Mouse (Mus musculus) testis, postnatal 10 days (tissue): ENCODE results near the gene Zfp72.

Experiments
- DNase-seq: peaks from one replicate; pipeline ENCODE4 v3.0.0; 2021; ENCODE audit warnings: low spot score

Zfp72 gene

DNA sequence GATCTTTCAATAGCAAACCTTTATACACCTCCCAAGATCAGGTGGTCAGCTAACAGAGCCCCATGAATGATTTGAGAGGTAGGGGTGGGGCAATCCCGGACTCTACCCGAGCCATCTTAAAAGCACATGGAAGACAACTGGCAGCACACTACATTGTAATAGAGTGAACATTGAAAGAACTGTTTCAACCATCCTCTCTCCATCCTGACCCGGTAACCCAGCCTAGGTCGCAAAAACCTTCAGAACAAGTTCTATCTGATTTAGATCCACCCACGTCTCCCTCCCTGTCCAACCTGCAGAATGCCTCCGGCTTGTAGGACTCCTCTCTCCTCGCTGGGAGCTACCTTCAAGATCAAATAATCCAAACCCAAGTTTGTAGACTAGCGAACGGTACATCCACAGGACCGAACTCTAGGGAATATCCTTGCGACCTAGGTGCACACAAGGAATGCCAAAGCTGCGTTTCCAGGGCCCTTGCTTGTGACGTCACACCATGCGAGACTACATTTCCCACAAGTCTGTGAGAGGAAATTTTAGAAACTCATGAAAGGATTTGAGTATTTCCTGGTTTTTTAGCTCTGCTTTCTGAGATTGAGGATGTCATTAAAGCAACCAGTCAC lies at the start of gene Zfp72:
Gene Zfp72 (minus strand): TSS at position 466 of the 620 bp plus-strand sequence.
- DNase-seq, result peak; percentile 73

DNA sequence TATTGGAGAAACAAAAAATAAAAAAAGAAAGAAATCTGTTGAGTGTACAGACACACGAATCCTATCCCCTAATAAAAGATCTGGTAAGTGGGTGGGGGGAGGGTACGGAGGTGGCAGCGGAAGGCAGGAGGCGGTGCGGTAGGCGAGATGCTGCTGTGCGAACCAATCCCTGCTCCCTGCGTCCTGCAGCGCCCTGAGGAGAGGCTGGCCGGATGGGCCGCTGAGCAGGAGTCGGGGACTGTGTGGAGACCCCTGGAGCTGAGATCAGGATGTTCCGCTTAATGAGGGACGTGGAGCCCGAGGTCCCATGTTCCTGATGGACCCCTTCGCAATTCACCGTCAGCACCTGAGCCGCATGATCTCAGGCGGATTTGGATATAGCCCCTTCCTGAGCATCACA lies 49.3 kb upstream of the Zfp72 start:
- DNase-seq, result no peak

DNA sequence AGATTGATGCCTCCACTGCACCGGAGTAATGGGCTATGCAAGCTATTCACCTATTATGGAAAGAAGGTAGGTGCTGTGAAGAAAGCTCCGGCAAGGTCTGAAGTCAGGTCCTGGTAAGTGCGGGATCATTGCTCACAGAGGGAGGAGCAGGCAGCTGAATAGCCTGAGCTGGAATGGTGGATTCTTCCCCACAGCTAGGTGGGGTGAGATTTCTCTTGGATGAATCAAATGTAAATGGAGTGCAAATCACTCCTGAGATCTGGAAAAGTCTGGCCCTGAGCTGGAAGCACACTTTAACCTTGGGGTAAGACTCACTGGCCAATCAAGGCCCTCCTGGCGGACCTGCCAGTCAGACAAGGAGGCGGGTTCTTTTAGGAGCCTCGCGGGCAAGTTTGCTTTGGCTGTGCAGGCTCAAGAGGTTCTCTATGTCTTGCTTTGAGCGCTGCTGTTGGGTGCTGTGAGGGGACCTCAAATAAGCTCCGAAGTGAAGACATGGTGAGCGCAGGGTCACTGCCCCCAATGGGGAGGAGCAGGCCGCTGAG lies 8.7 kb upstream of the Zfp72 start, which contains the start of gene Ftl1-ps1:
Gene Ftl1-ps1 (plus strand): TSS at position 397 of the 542 bp plus-strand sequence.
- peak; percentile 39 for DNase-seq

DNA sequence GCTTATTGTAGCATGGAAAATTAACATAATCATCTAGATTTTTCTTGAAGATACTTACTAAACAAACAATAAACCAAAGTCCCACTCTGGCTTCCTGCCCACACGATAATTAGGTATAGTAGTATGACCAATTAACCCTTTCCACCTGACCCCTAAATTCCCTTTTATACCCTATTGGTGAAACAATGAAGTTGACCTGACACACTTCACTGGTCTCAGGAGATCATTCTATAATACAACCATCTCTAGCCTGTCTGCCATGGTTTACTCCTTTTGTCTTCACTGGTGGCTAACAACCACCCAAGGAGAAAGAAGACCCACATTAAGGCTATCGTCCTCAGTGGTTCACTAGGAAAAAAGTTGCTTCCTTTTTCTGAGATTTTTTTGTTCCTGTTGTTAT lies 520 bp upstream of the Zfp72 start:
- no peak for DNase-seq

DNA sequence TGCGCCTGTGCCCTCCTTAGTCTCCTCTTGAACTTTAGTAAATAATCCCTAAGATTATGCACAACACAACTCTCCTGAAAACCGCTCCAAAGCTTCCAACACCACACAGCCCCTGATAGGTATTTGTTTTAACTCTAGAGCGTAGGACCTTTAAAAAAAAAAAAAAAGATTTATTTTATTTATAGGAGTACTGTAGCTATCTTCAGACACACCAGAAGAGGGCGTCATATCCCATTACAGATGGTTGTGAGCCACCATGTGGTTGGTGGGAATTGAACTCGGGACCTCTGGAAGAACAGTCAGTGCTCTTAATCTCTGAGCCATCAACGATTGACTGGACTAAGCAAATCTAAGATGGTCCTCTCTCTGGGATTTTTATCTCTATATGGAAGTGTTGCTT lies 906 bp downstream of the Zfp72 start:
- no peak for DNase-seq

DNA sequence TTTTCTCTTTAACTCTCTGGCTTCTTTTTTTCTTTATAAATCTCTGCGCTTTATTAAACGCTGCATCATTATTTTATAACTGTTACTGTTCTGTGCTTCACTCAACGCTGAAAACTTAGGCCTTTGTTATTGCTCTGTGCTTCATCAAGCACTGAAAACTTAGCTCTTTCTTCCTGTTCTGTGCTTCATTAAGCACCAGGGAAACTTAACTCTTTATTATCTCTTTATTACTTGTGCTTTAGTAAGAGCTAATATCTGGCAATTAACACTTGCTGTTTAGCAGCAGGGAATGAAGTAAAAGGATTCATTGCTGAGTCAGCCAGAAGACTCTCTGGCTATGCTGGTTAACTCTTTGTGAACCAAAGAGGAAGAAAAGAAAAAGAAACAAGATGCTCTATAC lies 8.3 kb downstream of the Zfp72 start:
- DNase-seq, result no peak

DNA sequence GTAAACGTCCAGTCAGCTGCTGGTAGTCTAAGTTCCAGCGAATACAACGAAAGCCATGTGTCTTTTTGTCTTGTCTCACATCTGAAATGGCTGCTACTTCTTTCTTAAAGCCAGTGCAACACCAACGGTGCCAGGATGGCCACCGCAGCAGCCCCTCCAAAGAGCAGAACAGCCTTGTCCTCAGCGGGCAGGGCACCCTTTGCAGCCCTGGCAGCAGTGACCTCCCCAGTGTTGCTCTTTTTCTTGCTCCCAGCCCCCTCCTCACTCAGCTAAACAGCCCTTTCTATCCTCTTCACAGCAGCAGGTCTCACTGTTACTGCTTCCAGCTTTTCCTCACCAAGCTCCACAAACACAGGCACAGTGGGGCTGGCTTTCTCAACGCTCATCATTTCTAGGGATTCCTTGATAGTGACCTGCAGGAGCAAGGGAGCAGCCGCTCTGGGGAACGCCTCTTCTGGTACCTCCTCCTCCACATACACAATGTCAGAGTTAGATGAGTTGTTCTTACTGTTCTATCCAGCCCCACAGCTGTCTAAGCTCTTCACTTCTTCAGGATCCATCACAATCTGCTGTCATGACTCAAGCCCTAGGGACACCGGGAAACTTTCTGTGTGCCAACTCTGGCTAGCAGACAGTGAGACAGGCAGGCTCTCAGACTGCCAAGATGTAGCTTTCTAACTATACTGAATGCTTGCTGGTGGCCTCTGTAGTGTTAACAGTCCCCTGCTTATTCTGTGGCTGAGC lies 8.9 kb downstream of the Zfp72 start:
- no peak for DNase-seq

DNA sequence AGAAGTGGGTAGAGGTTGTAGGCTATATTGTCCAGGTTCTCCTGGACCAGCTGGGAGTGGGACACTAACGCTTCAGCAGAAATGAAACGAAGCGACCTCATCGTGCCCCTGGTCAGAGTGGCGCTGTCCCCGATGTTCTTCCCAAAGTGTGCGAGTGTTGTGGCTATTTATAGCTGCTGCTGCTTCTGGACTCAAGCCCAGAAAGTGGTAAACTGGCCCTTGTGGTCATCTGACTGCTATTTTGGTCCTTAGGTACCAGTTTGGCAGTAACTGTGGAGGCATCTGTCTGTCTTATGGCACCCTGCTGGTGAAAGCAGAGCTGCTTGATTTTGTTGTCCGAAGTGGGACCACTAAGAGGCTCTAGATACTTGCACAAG lies 26.8 kb downstream of the Zfp72 start, which contains the start of gene Lrrc14b:
Gene Lrrc14b (minus strand): TSS at position 147 of the 377 bp plus-strand sequence.
- no peak for DNase-seq

DNA sequence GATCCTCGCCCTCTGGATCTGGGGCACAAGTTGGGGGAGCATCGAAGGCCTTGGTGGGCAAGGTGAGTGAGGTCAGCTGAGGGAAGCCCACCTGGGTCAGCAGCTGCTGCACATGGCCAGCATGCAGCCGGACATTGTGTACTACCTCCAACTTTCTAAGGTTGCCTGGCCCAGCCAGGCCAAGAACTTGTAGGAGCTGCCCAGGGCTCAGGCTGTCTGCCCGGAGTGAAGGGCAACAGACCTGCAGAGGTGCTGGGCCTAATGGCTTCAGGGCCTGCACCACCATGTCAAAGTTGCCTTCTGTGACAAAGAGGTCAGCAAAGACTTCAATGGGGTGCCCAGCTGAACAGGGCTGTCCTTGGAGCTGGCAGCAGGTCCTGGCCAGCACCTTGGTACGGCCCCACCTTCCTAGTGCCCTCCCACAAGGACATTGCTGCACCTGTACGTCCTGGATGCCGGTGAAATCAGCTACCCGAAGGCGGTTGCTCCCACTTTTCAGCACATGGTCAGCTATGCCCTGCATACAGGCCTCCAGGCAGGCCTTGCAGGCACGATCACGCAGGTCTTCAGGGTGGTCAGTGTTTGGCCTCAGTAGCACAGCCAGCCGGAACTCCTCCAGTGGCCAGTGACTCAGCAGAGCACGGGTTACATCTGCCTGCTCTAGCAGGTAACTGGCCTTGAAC lies 27.3 kb downstream of the Zfp72 start:
- no peak for DNase-seq

DNA sequence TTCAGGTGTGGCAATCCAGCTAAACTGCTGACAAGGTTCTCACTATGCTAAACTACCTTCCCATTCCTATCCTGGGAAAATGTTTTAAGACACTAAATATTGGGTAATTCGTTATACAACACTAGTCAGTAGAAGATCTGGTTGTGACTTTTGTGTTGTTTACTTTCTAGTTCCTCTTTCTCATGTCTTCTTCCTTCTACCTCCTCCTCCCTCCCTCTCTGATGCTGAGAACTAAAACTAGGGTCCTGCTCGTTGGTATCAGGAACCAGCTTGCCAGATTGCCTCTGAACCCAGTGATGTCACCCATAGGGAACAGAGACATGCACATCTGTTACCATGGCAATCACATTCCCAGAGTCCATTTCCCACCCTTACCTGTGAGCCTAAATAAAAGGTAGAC lies 28.4 kb downstream of the Zfp72 start:
- no peak for DNase-seq

DNA sequence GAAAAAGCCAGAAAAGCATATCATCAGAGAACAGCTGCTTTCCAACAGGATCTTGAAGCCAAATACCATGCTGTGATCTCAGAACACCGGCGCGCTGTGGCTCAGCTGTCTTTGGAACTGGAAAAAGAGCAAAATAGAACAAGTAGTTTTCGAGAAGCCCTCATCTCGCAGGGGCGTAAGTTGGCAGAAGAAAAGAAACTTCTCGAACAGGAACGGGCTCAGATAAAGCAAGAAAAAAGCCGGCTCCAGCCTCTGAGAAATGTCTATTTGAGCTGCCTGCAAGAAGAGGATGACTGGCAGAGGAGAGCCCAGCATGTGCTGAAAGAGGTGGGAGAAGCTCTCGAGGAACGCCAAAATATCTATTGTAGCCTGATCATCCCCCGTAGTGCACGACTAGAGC lies 34.1 kb downstream of the Zfp72 start:
- DNase-seq, result no peak

DNA sequence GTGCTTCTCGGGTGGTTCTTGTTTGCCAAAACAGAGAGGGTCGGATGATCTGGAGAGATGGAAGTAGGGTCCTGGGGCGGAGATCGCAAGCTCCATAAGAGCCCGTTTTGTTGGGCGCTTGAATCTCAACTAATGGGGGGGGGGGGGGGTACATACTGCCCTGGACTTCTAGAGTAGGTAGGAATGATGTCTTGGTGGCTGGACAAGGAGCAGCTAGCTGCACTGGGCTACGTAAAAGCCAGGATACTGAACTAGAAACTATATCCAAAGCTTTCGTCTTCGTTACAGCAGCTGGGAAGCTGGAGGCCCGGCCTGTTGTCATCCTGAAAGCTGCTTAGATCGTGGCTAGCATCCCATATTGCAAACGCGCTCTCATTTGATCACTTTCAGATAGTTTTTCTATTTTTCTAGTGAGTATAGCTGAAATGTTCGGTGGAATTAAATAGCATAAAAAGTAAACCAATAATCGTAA lies 40.2 kb downstream of the Zfp72 start:
- DNase-seq, result no peak

DNA sequence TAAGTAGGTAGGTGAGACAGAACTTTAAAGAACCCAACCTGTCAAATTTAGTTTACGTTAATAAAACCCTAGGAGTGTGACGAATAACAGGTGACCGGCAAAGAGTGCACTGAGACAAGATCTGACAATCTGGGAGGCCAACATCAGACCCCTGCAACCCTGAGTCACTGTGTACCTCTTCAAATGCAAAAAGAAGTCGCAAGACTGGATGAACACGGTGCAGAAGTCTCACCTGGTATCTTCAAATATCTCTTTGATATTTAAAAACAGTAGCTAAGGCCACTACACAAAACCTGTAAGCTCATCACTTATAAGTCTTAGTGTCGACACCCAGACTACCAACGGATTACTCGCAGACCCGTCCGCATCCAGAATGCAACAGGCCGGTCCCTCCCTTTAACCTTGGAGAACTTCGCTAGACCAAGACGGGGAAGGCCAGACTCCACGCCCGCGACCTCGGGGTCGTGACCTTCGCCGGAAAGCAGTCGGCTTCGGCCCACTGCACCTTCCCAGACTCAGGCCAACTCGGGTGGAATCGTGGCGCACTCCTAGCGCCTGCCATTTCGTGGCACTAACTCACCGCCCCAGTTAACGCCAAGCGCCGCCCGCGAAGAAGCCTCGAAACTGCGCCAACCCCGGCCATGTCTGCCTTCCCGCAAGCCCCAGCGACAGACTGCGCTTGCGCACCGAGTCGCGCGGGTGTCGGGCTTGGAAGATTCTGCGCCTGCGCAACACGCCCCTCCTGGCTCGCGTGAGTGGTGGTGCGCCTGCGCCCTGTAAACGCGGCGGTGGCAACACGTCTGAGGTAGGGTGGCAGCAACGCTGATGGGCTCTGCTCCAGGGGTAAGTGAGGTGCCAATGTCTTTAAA lies 40.8 kb downstream of the Zfp72 start, which contains the start of the genes Sdha and Ccdc127:
Gene Sdha (minus strand): TSS at position 715 of the 869 bp plus-strand sequence.
Gene Ccdc127 (plus strand): TSS at position 744 of the 869 bp plus-strand sequence.
- peak; percentile 97 for DNase-seq

DNA sequence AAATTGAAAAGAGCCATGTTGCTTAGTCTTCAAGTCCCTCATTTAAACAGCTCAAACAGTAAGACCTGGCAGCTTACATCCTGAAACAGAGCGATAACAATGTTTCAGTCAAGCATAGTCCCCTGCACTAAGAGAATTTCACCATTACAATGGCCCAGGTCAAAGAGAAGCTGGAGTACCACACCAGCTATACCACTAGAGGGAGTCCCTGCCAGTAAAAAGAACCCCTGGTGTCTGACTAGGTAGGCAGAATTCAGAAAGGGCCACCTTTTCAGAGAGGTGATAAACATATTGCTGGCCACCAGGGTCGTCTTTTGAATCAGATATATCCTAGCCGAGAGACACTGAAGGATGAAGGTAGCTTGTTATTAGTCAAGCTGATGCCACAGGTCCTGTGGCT lies 49.6 kb downstream of the Zfp72 start:
- DNase-seq, result peak; percentile 47

DNA sequence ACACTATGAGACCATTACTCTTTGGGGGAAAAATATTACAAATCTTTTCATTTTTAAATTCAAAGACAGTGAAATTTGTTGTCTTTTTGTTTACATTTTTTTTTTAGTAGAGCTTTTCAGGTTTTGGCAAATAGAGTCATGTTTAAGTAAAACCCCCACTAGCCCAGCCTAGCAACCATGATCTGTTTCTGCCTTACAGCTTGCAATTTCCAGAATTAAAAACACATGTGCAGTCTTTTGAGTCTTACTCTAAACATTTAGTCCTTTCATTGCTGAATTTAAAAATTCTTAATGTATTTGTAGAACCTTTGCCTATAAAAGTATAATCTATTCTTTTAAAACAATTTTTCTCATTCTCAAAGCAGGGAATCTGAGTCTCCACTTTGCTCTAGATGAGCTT lies 61.3 kb downstream of the Zfp72 start:
- DNase-seq, result no peak
